11 mouse cellular contexts compared by ENCODE assay signal in the genomic region with DNA sequence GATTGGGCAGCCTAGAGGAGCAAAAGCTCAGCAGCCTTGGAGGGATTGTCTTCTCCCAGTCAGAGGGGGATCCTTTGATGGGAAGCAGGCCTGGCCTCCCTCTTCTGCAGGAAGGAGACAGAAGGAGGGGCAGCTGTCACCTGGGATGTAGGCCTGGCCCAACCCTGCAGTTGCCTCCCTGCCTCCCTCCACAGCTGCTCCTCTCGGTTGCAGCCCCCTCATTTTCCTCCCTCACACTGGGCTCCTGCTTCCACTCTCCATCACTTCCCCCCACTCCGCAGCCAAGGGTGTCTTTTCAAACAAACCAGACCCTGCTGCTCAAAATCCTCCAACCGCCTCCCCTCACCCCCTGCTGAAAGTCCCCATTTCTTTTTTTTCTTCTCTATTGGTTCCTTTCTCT. TPM values are rescaled to one million over a fixed set of nuclear protein-coding genes. Genes with fewer than 3 reads are reported as not detected.
A peak's percentile ranks its signal among the peaks of the same experiment; 100 is the strongest.
DNase-seq lines count a peak whose midpoint lies in the region; ATAC-seq and TF ChIP-seq lines count a peak whose summit lies in the region.
"Had no signal": no experiment of that assay in that cellular context is flagged by ENCODE, and none has a peak within 500 bp of the region (broad histone marks: within the 10 kb centered on the region; RNA-seq: fewer than 3 reads in every experiment).

No protein-coding gene starts in this region.

- peaks cover 71% of the 10 kb centered on the region for H3K27me3 ChIP-seq in limb, embryonic 12.5 days
- peaks cover 97% of the 10 kb centered on the region for H3K27me3 ChIP-seq in forebrain, embryonic 10.5 days (ENCODE audit: poor library complexity, severe bottlenecking)

- ATAC-seq in limb, embryonic 12.5 days (ENCODE audit: insufficient number of reproducible peaks, insufficient read depth, low FRiP score, low TSS enrichment, low read depth) = peak; percentile 20; the same call in 1 of the 2 replicates

- peak overlapping the region; percentile 60 for H3K4me3 ChIP-seq in gastrocnemius, adult 2 months
- no peak overlapping the region for H3K4me3 ChIP-seq in cortical plate, adult 2 months (ENCODE audit: insufficient read depth, low read length)
- H3K4me3 ChIP-seq in limb, embryonic 12.5 days (replicated peaks) = no peak overlapping the region
- H3K4me3 ChIP-seq in forebrain, embryonic 10.5 days = no peak overlapping the region

- H3K4me1 ChIP-seq in cortical plate, adult 2 months (ENCODE audit: control insufficient read depth, insufficient read depth, low read length) = peaks cover 7% of the 10 kb centered on the region
- peaks cover 20% of the 10 kb centered on the region for H3K4me1 ChIP-seq in limb, embryonic 12.5 days (replicated peaks)
- H3K4me1 ChIP-seq in forebrain, embryonic 10.5 days = peaks cover 6% of the 10 kb centered on the region; the same call in 1 of the 2 replicates

- 24% methylated on average over 3 of the region's 3 CpGs for WGBS in limb, embryonic 12.5 days
- 50% methylated on average over 3 of the region's 3 CpGs for WGBS in forebrain, embryonic 10.5 days

- H3K9ac ChIP-seq in limb, embryonic 12.5 days (replicated peaks) = no peak overlapping the region
- H3K9ac ChIP-seq: liver, embryonic 14.5 days had no signal

- DNase-seq in gastrocnemius, adult 2 months = no peak
- no peak for DNase-seq in gastrocnemius, postnatal 14 days
- peak; percentile 43 for DNase-seq in layer of hippocampus, adult 11-12 months (ENCODE audit: low spot score)
- no peak for DNase-seq in layer of hippocampus, adult 9-10 months (ENCODE audit: low spot score)
- DNase-seq in thymus, postnatal 14 days = no peak
- no peak for DNase-seq in forebrain, embryonic 10.5 days (ENCODE audit: extremely low spot score, low spot score)
- DNase-seq: adrenal gland, postnatal 10 days; cerebellum, adult 8-10 months had no signal

- intact Hi-C loops in gastrocnemius, adult 2 months (cut with DNase I) = no loop called here
- intact Hi-C loops in gastrocnemius, postnatal 14 days (cut with DNase I; ENCODE audit: low total_unique reads) = no loop called here

- peak overlapping the region; percentile 28; the same call in 1 of the 2 replicates for H3K27ac ChIP-seq in gastrocnemius, adult 2 months
- H3K27ac ChIP-seq in cortical plate, adult 2 months (ENCODE audit: insufficient read depth, low read length) = 0 out of 2 replicates have a peak overlapping the region, but pooled peaks have one; percentile 40
- peak overlapping the region; percentile 72 for H3K27ac ChIP-seq in limb, embryonic 12.5 days
- no peak overlapping the region for H3K27ac ChIP-seq in forebrain, embryonic 10.5 days
- H3K27ac ChIP-seq: liver, embryonic 14.5 days had no signal

- TF ChIP-seq CTCF in gastrocnemius, adult 2 months (IDR thresholded peaks at IDR 0.05) = no peak
- TF ChIP-seq CTCF in cortical plate, adult 2 months (IDR thresholded peaks at IDR 0.05; ENCODE audit: extremely low read depth, insufficient read depth, low read length) = no peak

- no peak overlapping the region for H3K4me2 ChIP-seq in limb, embryonic 12.5 days

- no peaks in the 10 kb centered on the region for H3K9me3 ChIP-seq in limb, embryonic 12.5 days
- no peaks in the 10 kb centered on the region for H3K9me3 ChIP-seq in forebrain, embryonic 10.5 days

- TF ChIP-seq POLR2A in cortical plate, adult 2 months (IDR thresholded peaks at IDR 0.05; ENCODE audit: extremely low read depth, insufficient read depth, low read length) = no peak

- no peaks in the 10 kb centered on the region for H3K36me3 ChIP-seq in limb, embryonic 12.5 days
- H3K36me3 ChIP-seq in forebrain, embryonic 10.5 days (replicated peaks) = no peaks in the 10 kb centered on the region

RNA-seq across cellular contexts. Expression of a gene that starts 52.2 kb away (rescaled TPM):
- under 1 TPM; 0.53 to 0.94 TPM for total RNA-seq in gastrocnemius, adult 2 months (2021)
- 1 to 10 TPM; 1.2 to 2.0 TPM for total RNA-seq in gastrocnemius, postnatal 14 days (2021)
- polyA plus RNA-seq in cortical plate, adult 2 months (2012; rRNA removed) = 16.2 and 17.2 TPM in 2 replicates
- polyA plus RNA-seq in limb, embryonic 12.5 days (2016; fragmentation: Nextera tagmentation; extraction: Ambion mirVana) = 3.1 and 3.2 TPM in 2 replicates
- 3.5 and 4.4 TPM in 2 replicates for polyA plus RNA-seq in forebrain, embryonic 10.5 days (2016; fragmentation: Nextera tagmentation; extraction: Ambion mirVana)
